In genomic region chr17:74888836-74889534, GRCm38 (mm10) we compare ENCODE assay signal across 23 mouse cellular contexts.
DNase-seq lines count a peak whose midpoint lies in the region; ATAC-seq lines count a peak whose summit lies in the region.
"Had no signal": no experiment of that assay in that cellular context is flagged by ENCODE, and none has a peak within 500 bp of the region (broad histone marks: within the 10 kb centered on the region; RNA-seq: fewer than 3 reads in every experiment).

No protein-coding gene starts in this region.

- H3K27me3 ChIP-seq in limb, embryonic 11.5 days (ENCODE audit: control insufficient read depth, insufficient read depth, low read length): no peaks in the 10 kb centered on the region
- H3K27me3 ChIP-seq: forebrain, embryonic 13.5 days; heart, embryonic 13.5 days; hindbrain, embryonic 12.5 days; neural tube, embryonic 12.5 days had no signal

- 31% methylated on average over 11 of the region's 11 CpGs for WGBS in limb, embryonic 11.5 days

- intact Hi-C loops in gastrocnemius, postnatal 14 days (cut with DNase I; ENCODE audit: low total_unique reads): no loop called here

- H3K4me3 ChIP-seq in limb, embryonic 11.5 days (ENCODE audit: low read depth, low read length): no peak overlapping the region
- H3K4me3 ChIP-seq: forebrain, embryonic 13.5 days; gastrocnemius, adult 2 months; heart, embryonic 13.5 days; hindbrain, embryonic 12.5 days; neural tube, embryonic 12.5 days had no signal

- no peak overlapping the region for H3K27ac ChIP-seq in limb, embryonic 11.5 days (replicated peaks; ENCODE audit: low read depth, low read length)
- H3K27ac ChIP-seq: forebrain, embryonic 13.5 days; gastrocnemius, adult 2 months; heart, embryonic 13.5 days; hindbrain, embryonic 12.5 days; neural tube, embryonic 12.5 days had no signal

- H3K4me2 ChIP-seq in limb, embryonic 11.5 days (ENCODE audit: low read depth, severe bottlenecking): no peak overlapping the region
- H3K4me2 ChIP-seq: forebrain, embryonic 13.5 days; heart, embryonic 13.5 days; hindbrain, embryonic 12.5 days; liver, embryonic 11.5 days; neural tube, embryonic 12.5 days had no signal

- peak; percentile 91 for ATAC-seq in limb, embryonic 11.5 days (ENCODE audit: insufficient number of reproducible peaks, low FRiP score, low TSS enrichment, low read depth)
- ATAC-seq: activated CD4-positive, CD25-positive, alpha-beta regulatory T cell, adult 4 months; forebrain, embryonic 13.5 days; intestine, postnatal 0 days; liver, postnatal 0 days had no signal

- H3K4me1 ChIP-seq in limb, embryonic 11.5 days (ENCODE audit: control insufficient read depth, insufficient read depth, low read length): peaks cover 9% of the 10 kb centered on the region
- H3K4me1 ChIP-seq: forebrain, embryonic 13.5 days; hindbrain, embryonic 12.5 days; neural tube, embryonic 12.5 days had no signal

- H3K9me3 ChIP-seq in limb, embryonic 11.5 days (ENCODE audit: control insufficient read depth, low read length): no peaks in the 10 kb centered on the region
- H3K9me3 ChIP-seq: forebrain, embryonic 13.5 days; heart, embryonic 13.5 days; hindbrain, embryonic 12.5 days; neural tube, embryonic 12.5 days had no signal

- no peak overlapping the region; the same call in 1 of the 2 replicates for H3K9ac ChIP-seq in limb, embryonic 11.5 days (ENCODE audit: low read length)
- H3K9ac ChIP-seq: forebrain, embryonic 13.5 days; heart, embryonic 13.5 days; hindbrain, embryonic 12.5 days; liver, postnatal 0 days; neural tube, embryonic 12.5 days had no signal

- DNase-seq in kidney, postnatal 10 days: peak; percentile 5
- no peak for DNase-seq in kidney, adult 18-20 months
- peak; percentile 28 for DNase-seq in retina, postnatal 1 day
- DNase-seq in retina, embryonic 14.5 days (ENCODE audit: low spot score): no peak
- DNase-seq in limb, embryonic 11.5 days (ENCODE audit: low spot score): peak; percentile 63
- DNase-seq in right cerebral cortex, postnatal 4 days: no peak
- no peak for DNase-seq in gastrocnemius, postnatal 14 days
- DNase-seq: adrenal gland, postnatal 14 days; cerebellum, adult 8-10 months; cerebellum, postnatal 36 days; gastrocnemius, adult 2 months; liver, postnatal 0 days; lung, postnatal 14 days; midbrain, embryonic 14.5 days; thymus, adult 18-20 months; thymus, postnatal 4 days had no signal

- no peaks in the 10 kb centered on the region for H3K36me3 ChIP-seq in limb, embryonic 11.5 days (ENCODE audit: control insufficient read depth, insufficient read depth, low read length)
- H3K36me3 ChIP-seq: heart, embryonic 13.5 days; hindbrain, embryonic 12.5 days; neural tube, embryonic 12.5 days had no signal

Comparison
In these comparisons a context has a peak if more than half of its experiments do, and no peak if none do; other contexts are left out.
1. DNase-seq: peak in kidney, postnatal 10 days (single experiment), retina, postnatal 1 day (single experiment) and limb, embryonic 11.5 days (single experiment); none in kidney, adult 18-20 months (single experiment), retina, embryonic 14.5 days (single experiment), right cerebral cortex, postnatal 4 days (single experiment) and gastrocnemius, postnatal 14 days (single experiment).